Mouse (Mus musculus) testis, postnatal 10 days (tissue): ENCODE data around the gene Baz2a.
"Not testable (repeated sequence)": the region's sequence is repeated elsewhere in the genome, so short reads cannot be mapped to it uniquely, and the experiment has no call there.

ENCODE experiments used
- DNase-seq: peaks from one replicate; pipeline ENCODE4 v3.0.0; 2021; ENCODE audit warnings: low spot score

Gene Baz2a

GRCm38 (mm10) chr10:128091564-128092505 lies at the start of gene Baz2a:
Gene Baz2a (plus strand): TSS chr10:128091577.
- peak; percentile 64 for DNase-seq

DNA sequence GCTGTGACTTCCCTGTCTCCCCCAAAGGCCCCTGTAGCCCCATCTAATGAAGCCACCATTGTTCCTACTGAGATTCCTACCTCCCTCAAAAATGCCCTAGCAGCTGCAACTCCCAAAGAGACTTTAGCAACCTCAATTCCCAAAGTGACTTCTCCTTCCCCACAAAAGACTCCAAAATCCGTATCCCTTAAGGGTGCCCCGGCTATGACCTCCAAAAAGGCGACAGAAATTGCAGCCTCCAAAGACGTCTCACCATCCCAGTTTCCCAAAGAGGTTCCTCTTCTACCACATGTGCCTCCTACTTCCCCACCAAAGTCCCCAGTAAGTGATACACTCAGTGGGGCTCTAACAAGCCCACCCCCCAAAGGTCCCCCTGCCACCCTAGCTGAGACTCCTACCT lies 49.7 kb upstream of the Baz2a start:
- no peak for DNase-seq

GRCm38 (mm10) chr10:128042466-128042865 lies 48.9 kb upstream of the Baz2a start:
- DNase-seq = no peak

DNA sequence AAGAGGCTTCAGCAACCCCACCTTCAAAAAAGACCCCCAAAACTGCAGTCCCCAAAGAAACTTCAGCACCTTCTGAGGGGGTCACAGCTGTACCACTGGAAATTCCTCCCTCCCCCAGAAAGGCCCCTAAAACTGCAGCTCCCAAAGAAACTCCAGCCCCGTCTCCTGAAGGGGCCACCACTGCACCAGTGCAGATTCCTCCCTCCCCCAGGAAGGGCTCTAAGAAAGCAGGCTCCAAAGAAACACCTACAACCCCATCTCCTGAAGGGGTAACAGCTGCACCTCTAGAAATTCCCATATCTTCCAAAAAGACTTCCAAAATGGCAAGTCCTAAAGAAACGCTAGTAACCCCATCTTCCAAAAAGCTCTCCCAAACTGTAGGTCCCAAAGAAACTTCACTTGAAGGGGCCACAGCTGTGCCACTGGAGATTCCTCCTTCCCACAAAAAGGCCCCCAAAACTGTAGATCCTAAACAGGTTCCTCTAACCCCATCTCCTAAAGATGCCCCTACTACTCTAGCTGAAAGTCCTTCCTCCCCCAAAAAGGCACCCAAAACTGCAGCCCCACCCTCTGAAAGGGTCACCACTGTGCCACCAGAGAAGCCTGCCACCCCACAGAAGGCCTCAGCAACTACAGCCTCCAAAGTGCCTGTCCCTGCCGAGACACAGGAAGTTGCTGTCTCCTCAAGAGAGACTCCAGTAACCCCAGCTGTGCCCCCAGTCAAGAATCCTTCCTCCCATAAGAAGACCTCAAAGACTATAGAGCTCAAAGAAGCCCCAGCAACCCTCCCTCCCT lies 48.1 kb upstream of the Baz2a start:
- no peak for DNase-seq

GRCm38 (mm10) chr10:128048157-128048556 lies 43.2 kb upstream of the Baz2a start:
- no peak for DNase-seq

DNA sequence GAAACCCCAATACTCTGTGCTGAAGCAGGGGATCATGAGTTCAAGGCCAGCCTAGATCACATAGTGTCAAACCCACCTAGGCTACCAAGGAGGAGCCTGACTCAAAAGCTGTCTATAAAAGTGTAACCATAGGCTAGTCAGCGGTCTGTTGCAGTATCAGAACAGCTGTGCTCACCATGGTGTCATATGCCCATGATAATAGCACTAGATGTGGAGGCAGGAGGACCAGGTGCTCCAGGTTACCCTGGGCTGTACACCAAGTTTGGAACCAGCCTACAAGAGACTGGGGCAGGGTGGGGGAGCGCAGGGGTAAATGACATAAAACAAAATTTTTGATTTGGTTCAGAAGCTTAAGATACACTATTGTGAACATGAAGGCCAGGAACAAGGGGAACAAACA lies 41.6 kb upstream of the Baz2a start:
- no peak for DNase-seq

DNA sequence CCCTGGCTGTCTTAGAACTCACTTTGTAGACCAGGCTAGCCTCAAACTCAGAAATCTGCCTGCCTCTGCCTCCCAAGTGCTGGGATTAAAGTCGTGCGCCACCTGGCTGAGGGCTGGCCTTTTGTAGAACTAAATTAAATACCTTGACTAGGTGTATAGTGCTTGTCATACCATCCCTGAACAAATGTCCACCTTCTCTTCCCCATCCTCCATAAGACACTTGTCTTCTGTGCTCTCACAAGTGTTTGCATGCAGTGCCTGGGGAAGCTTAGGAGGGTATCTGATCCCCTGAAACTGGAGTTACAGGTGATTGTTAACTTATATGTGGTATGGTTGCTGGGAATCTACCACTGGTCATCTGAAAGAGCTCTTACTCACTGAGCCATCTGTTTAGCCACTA lies 41.0 kb upstream of the Baz2a start:
- DNase-seq = no peak

DNA sequence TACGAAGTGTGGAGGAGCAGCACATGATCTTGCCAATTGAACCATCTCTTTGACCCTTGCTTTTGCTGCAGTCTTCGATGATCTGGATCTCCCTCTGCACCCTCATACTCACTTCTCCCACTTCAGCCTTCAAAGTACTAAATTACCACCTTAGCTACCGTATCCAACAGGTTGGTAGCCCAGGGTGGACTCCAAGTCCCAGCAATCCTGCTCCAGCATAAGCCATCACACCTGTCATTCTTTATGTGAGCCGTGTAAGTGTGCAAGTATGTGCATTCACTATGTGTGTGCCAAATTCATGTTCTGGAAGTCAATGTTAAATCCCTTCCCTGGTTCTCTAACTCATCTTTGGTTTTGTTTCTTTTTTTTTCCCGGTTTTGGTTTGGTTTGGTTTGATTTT lies 39.8 kb upstream of the Baz2a start:
- DNase-seq = no peak

DNA sequence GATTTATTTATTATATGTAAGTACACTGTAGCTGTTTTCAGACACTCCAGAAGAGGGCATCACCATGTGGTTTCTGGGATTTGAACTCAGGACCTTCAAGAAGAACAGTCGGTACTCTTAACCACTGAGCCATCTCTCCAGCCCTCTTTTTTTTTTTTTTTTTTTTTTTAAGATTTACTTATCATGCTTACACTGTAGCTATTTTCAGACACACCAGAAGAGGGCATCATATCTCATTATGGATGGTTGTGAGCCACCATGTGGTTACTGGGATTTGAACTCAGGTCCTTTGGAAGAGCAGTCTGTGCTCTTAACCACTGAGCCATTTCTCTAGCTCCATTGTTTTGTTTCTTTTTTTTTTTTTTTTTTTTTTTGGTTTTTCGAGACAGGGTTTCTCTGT lies 39.2 kb upstream of the Baz2a start:
- DNase-seq = not testable (repeated sequence)

GRCm38 (mm10) chr10:128053001-128053400 lies 38.4 kb upstream of the Baz2a start:
- DNase-seq = no peak

DNA sequence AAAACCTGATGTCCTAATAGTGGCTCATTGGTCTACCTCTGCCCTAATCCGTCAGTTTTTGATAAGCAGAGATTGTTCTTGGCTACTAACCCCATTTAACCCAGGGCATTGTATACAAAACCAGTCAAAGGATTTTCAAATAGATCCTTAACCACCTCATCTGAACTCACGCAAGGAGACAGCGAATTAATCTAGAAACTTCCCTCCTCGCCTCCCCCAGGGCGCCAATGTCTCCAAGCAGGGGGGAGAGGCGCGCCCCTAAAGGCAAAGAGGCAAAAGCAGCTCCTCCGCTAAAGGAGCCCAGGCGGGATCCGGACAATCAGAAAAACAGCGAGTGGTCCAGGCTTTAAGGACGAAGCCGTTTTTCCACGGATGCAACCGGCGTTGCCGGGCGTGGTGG lies 33.2 kb upstream of the Baz2a start:
- no peak for DNase-seq

- peak; percentile 99 for DNase-seq
Measured at GRCm38 (mm10) chr10:128058601-128059151, 32.7 kb upstream of the Baz2a start, which contains the start of gene Ptges3. Gene Ptges3 (plus strand): TSS chr10:128058954.

DNA sequence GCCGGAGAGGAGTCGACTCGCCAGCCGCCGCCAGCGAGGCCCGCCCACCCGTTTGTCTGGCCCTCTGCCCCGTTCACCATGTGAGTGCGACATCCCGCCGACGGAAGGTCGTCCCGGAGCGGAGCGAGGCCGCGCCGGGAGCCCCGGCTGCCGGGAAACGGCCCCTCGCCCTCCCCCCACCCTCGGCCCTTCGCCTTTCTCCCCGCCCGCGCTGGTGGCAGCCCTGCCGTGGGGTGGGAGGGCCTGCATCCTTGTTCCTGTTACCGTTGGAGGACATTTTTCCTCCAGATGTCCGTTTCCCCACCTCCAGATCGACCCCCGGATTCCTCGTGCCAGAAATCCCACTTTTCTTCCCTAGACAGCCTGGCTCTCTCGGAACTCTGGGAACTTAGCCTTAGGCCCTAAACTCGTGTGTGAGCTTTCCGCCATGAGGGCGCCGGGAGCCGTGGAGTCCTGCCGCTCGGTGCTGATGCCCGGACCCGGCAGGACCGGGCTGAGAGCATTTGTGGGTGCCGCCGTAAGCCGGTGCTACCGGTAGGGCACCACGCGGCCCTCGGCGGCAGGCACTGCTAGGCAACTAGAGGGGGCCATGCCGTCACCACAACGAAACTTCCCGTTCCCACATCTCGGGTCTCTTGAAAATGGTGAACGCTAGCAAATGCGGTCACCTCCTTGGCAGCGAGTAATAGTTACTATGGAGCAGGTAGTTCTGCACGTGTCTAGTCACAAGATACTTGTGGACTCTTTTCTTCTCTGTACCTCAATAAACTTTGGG lies 32.0 kb upstream of the Baz2a start:
- DNase-seq = peak; percentile 69

GRCm38 (mm10) chr10:128061109-128061508 lies 30.3 kb upstream of the Baz2a start:
- no peak for DNase-seq

DNA sequence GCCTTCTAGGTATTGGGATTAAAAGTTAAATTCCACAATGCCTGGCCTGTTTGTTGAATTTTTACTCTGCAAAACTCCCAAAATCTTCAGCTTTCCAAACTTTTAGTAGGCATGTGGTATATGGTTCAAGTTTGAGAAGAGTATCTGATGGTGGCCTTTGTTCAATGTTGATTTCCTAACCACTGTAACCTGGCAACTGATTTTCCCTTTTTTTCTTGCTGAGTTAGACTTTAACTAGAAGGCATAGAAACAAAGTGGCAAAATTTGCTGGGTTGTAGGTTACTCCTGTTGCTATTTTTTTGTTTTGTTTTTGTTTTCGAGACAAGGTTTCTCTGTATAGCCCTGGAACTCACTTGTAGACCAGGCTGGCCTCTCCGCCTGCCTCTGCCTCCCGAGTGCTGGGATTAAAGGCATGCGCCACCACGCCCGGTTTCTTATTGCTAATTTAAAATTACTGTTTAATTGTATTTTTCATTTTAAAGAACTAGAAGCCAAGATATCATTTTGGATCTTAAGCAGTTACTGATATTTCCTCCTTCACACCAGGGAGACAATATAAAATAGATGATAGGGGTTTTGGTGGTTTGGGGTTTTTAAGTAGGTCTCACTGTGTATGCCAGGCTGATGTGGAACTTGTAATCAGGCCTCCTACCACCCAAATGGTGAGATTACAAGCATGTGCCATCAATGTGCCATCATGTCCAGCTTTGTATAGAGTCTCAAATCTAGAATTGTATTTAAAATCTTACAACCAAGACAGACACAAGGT lies 29.0 kb upstream of the Baz2a start:
- no peak for DNase-seq

DNA sequence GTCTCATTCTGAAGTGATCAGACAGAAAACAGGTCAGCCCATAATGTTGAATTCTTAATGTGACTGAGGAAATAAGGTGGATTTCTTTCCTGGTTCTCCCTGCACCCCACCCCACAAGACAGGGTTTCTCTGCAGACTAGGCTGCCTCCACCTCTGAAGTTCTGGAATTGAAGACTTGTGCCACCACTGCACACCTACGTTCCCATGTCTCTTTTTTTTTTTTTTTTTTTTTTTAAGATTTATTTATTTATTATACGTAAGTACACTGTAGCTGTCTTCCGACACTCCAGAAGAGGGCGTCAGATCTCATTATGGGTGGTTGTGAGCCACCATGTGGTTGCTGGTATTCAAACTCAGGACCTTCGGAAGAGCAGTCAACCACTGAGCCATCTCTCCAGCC lies 25.3 kb upstream of the Baz2a start:
- no peak for DNase-seq

DNA sequence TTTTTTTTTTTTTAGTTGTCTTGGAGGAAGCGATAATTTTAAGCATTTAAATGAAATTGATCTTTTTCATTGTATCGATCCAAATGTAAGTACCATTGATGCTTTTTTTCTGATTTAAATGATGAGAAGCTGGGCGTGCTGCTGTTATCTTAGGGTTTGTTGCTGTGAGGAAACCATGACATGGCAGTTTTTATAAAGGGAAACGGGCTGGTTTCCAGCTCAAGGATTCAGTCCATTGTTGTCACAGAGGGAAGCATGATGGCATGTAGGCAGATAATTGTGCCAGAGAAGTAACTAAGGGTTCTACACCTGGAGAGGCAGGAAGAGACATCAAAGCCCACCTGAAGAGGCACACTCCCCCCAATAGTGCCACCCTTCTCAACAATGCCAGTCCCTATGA lies 22.2 kb upstream of the Baz2a start:
- no peak for DNase-seq

GRCm38 (mm10) chr10:128070432-128070831 lies 20.9 kb upstream of the Baz2a start:
- not testable (repeated sequence) for DNase-seq

- DNase-seq = not testable (repeated sequence)
Measured at GRCm38 (mm10) chr10:128078269-128078668, 13.1 kb upstream of the Baz2a start.

GRCm38 (mm10) chr10:128080496-128080895 lies 10.9 kb upstream of the Baz2a start:
- no peak for DNase-seq
